Mouse (Mus musculus): ENCODE data around the gene Hamp2. TPM values are rescaled to one million over a fixed set of nuclear protein-coding genes. Genes with fewer than 3 reads are reported as not detected.
A peak's percentile ranks its signal among the peaks of the same experiment; 100 is the strongest.

The Hamp2 gene
- polyA plus RNA-seq, 1 experiment, result not detected

GRCm38 (mm10) chr7:30958866-30959487 is 34.5 kb upstream of the Hamp2 start:
- Histone ChIP-seq H3K9me3 (replicated peaks; ENCODE audit: control insufficient read depth, insufficient read depth, low read length, poor library complexity, severe bottlenecking) (no peaks in the 10 kb centered on the region), H3K4me3 (ENCODE audit: low read depth, low read length) (no peak overlapping the region), H3K36me3 (ENCODE audit: control insufficient read depth, insufficient read depth, low read length, poor library complexity, severe bottlenecking) (peaks cover 24% of the 10 kb centered on the region), H3K27ac (ENCODE audit: insufficient read depth, low read length) (no peak overlapping the region), H3K4me1 (ENCODE audit: control insufficient read depth, insufficient read depth, low read length) (peaks cover 9% of the 10 kb centered on the region), H3K27me3 (ENCODE audit: control insufficient read depth, insufficient read depth, low read length, poor library complexity, severe bottlenecking) (no peaks in the 10 kb centered on the region), H3K9ac (ENCODE audit: low read depth, poor library complexity, severe bottlenecking) (no peak overlapping the region)
- TF ChIP-seq CTCF (IDR thresholded peaks at IDR 0.05; ENCODE audit: low read depth, low read length), result no peak
- TF ChIP-seq EP300 (IDR thresholded peaks at IDR 0.05; ENCODE audit: insufficient read depth, low read depth, low read length), result no peak

GRCm38 (mm10) chr7:30958109-30958865 is 33.8 kb upstream of the Hamp2 start:
- H3K4me1 ChIP-seq (ENCODE audit: control insufficient read depth, insufficient read depth, low read length), result peaks cover 9% of the 10 kb centered on the region
- H3K9ac ChIP-seq (ENCODE audit: low read depth, poor library complexity, severe bottlenecking), result peak overlapping the region; percentile 99
- H3K27me3 ChIP-seq (ENCODE audit: control insufficient read depth, insufficient read depth, low read length, poor library complexity, severe bottlenecking), result no peaks in the 10 kb centered on the region
- H3K4me3 ChIP-seq (ENCODE audit: low read depth, low read length), result peak overlapping the region; percentile 45
- peaks cover 29% of the 10 kb centered on the region for H3K36me3 ChIP-seq (ENCODE audit: control insufficient read depth, insufficient read depth, low read length, poor library complexity, severe bottlenecking)
- no peak for TF ChIP-seq EP300 (IDR thresholded peaks at IDR 0.05; ENCODE audit: insufficient read depth, low read depth, low read length)
- TF ChIP-seq POLR2A (IDR thresholded peaks at IDR 0.05; ENCODE audit: insufficient read depth, low read length), result no peak
- TF ChIP-seq CTCF (IDR thresholded peaks at IDR 0.05; ENCODE audit: low read depth, low read length), result no peak
- peak overlapping the region; percentile 89 for H3K27ac ChIP-seq (ENCODE audit: insufficient read depth, low read length)
- no peaks in the 10 kb centered on the region for H3K9me3 ChIP-seq (replicated peaks; ENCODE audit: control insufficient read depth, insufficient read depth, low read length, poor library complexity, severe bottlenecking)

- Histone ChIP-seq H3K27me3 (ENCODE audit: control insufficient read depth, insufficient read depth, low read length, poor library complexity, severe bottlenecking) (no peaks in the 10 kb centered on the region), H3K9ac (ENCODE audit: low read depth, poor library complexity, severe bottlenecking) (peak overlapping the region; percentile 99), H3K9me3 (replicated peaks; ENCODE audit: control insufficient read depth, insufficient read depth, low read length, poor library complexity, severe bottlenecking) (no peaks in the 10 kb centered on the region), H3K36me3 (ENCODE audit: control insufficient read depth, insufficient read depth, low read length, poor library complexity, severe bottlenecking) (peaks cover 30% of the 10 kb centered on the region), H3K4me3 (ENCODE audit: low read depth, low read length) (peak overlapping the region; percentile 99), H3K4me1 (ENCODE audit: control insufficient read depth, insufficient read depth, low read length) (peaks cover 9% of the 10 kb centered on the region), H3K27ac (ENCODE audit: insufficient read depth, low read length) (peak overlapping the region; percentile 89)
- TF ChIP-seq CTCF (IDR thresholded peaks at IDR 0.05; ENCODE audit: low read depth, low read length) (no peak), POLR2A (IDR thresholded peaks at IDR 0.05; ENCODE audit: insufficient read depth, low read length) (peak; percentile 47), EP300 (IDR thresholded peaks at IDR 0.05; ENCODE audit: insufficient read depth, low read depth, low read length) (0 out of 2 replicates have a peak, but pooled peaks have one; percentile 12)
These were observed 32.9 kb upstream of the Hamp2 start for GRCm38 (mm10) chr7:30957367-30957783.

- peak within 1 kb of the TSS; percentile 99 for H3K4me3 ChIP-seq (ENCODE audit: low read depth, low read length)
- H3K27ac ChIP-seq (ENCODE audit: insufficient read depth, low read length), result peak within 1 kb of the TSS; percentile 89
- no peaks in the 10 kb centered on the region for H3K9me3 ChIP-seq (replicated peaks; ENCODE audit: control insufficient read depth, insufficient read depth, low read length, poor library complexity, severe bottlenecking)
- no peaks in the 10 kb centered on the region for H3K27me3 ChIP-seq (ENCODE audit: control insufficient read depth, insufficient read depth, low read length, poor library complexity, severe bottlenecking)
- H3K36me3 ChIP-seq (ENCODE audit: control insufficient read depth, insufficient read depth, low read length, poor library complexity, severe bottlenecking), result peaks cover 26% of the 10 kb centered on the region
- TF ChIP-seq EP300 (IDR thresholded peaks at IDR 0.05; ENCODE audit: insufficient read depth, low read depth, low read length) (no peak), CTCF (IDR thresholded peaks at IDR 0.05; ENCODE audit: low read depth, low read length) (no peak), POLR2A (IDR thresholded peaks at IDR 0.05; ENCODE audit: insufficient read depth, low read length) (no peak)
- peak within 1 kb of the TSS; percentile 99 for H3K9ac ChIP-seq (ENCODE audit: low read depth, poor library complexity, severe bottlenecking)
- peaks cover 9% of the 10 kb centered on the region for H3K4me1 ChIP-seq (ENCODE audit: control insufficient read depth, insufficient read depth, low read length)
These were observed 32.4 kb upstream of the Hamp2 start, which contains the start of gene Usf2 for GRCm38 (mm10) chr7:30956756-30957366. Usf2 (minus strand) TSS chr7:30956803.

- H3K36me3 ChIP-seq (ENCODE audit: control insufficient read depth, insufficient read depth, low read length, poor library complexity, severe bottlenecking), result peaks cover 23% of the 10 kb centered on the region
- no peaks in the 10 kb centered on the region for H3K27me3 ChIP-seq (ENCODE audit: control insufficient read depth, insufficient read depth, low read length, poor library complexity, severe bottlenecking)
- peak overlapping the region; percentile 99 for H3K9ac ChIP-seq (ENCODE audit: low read depth, poor library complexity, severe bottlenecking)
- no peak overlapping the region for H3K27ac ChIP-seq (ENCODE audit: insufficient read depth, low read length)
- TF ChIP-seq CTCF (IDR thresholded peaks at IDR 0.05; ENCODE audit: low read depth, low read length) (no peak), POLR2A (IDR thresholded peaks at IDR 0.05; ENCODE audit: insufficient read depth, low read length) (no peak), EP300 (IDR thresholded peaks at IDR 0.05; ENCODE audit: insufficient read depth, low read depth, low read length) (no peak)
- peaks cover 9% of the 10 kb centered on the region for H3K4me1 ChIP-seq (ENCODE audit: control insufficient read depth, insufficient read depth, low read length)
- H3K9me3 ChIP-seq (replicated peaks; ENCODE audit: control insufficient read depth, insufficient read depth, low read length, poor library complexity, severe bottlenecking), result no peaks in the 10 kb centered on the region
- H3K4me3 ChIP-seq (ENCODE audit: low read depth, low read length), result peak overlapping the region; percentile 99
These were observed 31.9 kb upstream of the Hamp2 start for GRCm38 (mm10) chr7:30956357-30956751.

Measured in ES-Bruce4 (cell line).